Comparison of ENCODE assay signal across 20 mouse cellular contexts in genomic region chr5:138864166-138864565, GRCm38 (mm10). TPM values are rescaled to one million over a fixed set of nuclear protein-coding genes. Genes with fewer than 3 reads are reported as not detected.
DNase-seq lines count a peak whose midpoint lies in the region; ATAC-seq and TF ChIP-seq lines count a peak whose summit lies in the region.
"Had no signal": no experiment of that assay in that cellular context is flagged by ENCODE, and none has a peak within 500 bp of the region (broad histone marks: within the 10 kb centered on the region; RNA-seq: fewer than 3 reads in every experiment).

No protein-coding gene starts in this region.

- no peak; the same call in 1 of the 2 replicates for ATAC-seq in intestine, embryonic 15.5 days
- ATAC-seq in intestine, postnatal 0 days: no peak
- no peak for ATAC-seq in liver, embryonic 13.5 days (ENCODE audit: low read depth)
- ATAC-seq in liver, postnatal 0 days: no peak
- no peak for ATAC-seq in intestine, embryonic 16.5 days
- ATAC-seq in stomach, embryonic 14.5 days (ENCODE audit: insufficient number of reproducible peaks, insufficient read depth, low FRiP score, low read depth): no peak
- ATAC-seq in cerebellum, adult (ENCODE audit: insufficient number of reproducible peaks, low FRiP score, low TSS enrichment): no peak
- ATAC-seq: forebrain, embryonic 15.5 days had no signal

- peak overlapping the region; percentile 13 for H3K27ac ChIP-seq in intestine, embryonic 15.5 days
- no peak overlapping the region for H3K27ac ChIP-seq in intestine, postnatal 0 days (ENCODE audit: low read depth, low read length)
- H3K27ac ChIP-seq in liver, embryonic 13.5 days: 0 out of 2 replicates have a peak overlapping the region, but pooled peaks have one; percentile 3
- H3K27ac ChIP-seq in liver, postnatal 0 days (ENCODE audit: low read depth): no peak overlapping the region
- peak overlapping the region; percentile 58 for H3K27ac ChIP-seq in intestine, embryonic 16.5 days (ENCODE audit: low read length)
- H3K27ac ChIP-seq in stomach, embryonic 14.5 days (ENCODE audit: low read length): peak overlapping the region; percentile 73
- H3K27ac ChIP-seq: embryonic facial prominence, embryonic 12.5 days; forebrain, embryonic 15.5 days; heart, embryonic 13.5 days had no signal

- H3K36me3 ChIP-seq in intestine, embryonic 15.5 days: no peaks in the 10 kb centered on the region
- no peaks in the 10 kb centered on the region for H3K36me3 ChIP-seq in intestine, postnatal 0 days (ENCODE audit: control insufficient read depth, insufficient read depth)
- H3K36me3 ChIP-seq in liver, embryonic 13.5 days: no peaks in the 10 kb centered on the region
- H3K36me3 ChIP-seq in liver, postnatal 0 days (replicated peaks; ENCODE audit: insufficient read depth, low read length): no peaks in the 10 kb centered on the region
- H3K36me3 ChIP-seq in intestine, embryonic 16.5 days (ENCODE audit: control insufficient read depth, insufficient read depth, low read length): no peaks in the 10 kb centered on the region
- H3K36me3 ChIP-seq in stomach, embryonic 14.5 days (ENCODE audit: control insufficient read depth, insufficient read depth, low read length): no peaks in the 10 kb centered on the region
- H3K36me3 ChIP-seq: embryonic facial prominence, embryonic 12.5 days; forebrain, embryonic 15.5 days; heart, embryonic 13.5 days had no signal

- H3K4me3 ChIP-seq in intestine, embryonic 15.5 days (replicated peaks): no peak overlapping the region
- no peak overlapping the region for H3K4me3 ChIP-seq in intestine, postnatal 0 days (ENCODE audit: low read depth, low read length)
- H3K4me3 ChIP-seq in liver, embryonic 13.5 days (replicated peaks): no peak overlapping the region
- no peak overlapping the region for H3K4me3 ChIP-seq in liver, postnatal 0 days (ENCODE audit: low read depth, low read length)
- H3K4me3 ChIP-seq in intestine, embryonic 16.5 days (ENCODE audit: low read length): no peak overlapping the region
- no peak overlapping the region for H3K4me3 ChIP-seq in stomach, embryonic 14.5 days (ENCODE audit: low read depth, low read length)
- H3K4me3 ChIP-seq: embryonic facial prominence, embryonic 12.5 days; forebrain, embryonic 15.5 days; heart, embryonic 13.5 days had no signal

- no peak for DNase-seq in liver, embryonic 13.5 days
- DNase-seq in liver, postnatal 0 days: no peak
- no peak for DNase-seq in layer of hippocampus, postnatal 25 days (ENCODE audit: extremely low spot score in 1 of 2, low spot score in 1 of 2)
- DNase-seq: adrenal gland, adult 2 months; adrenal gland, postnatal 25 days; gastrocnemius, postnatal 36 days; heart, adult 11 months had no signal

- no peak overlapping the region for H3K9ac ChIP-seq in intestine, embryonic 15.5 days
- H3K9ac ChIP-seq in intestine, postnatal 0 days (ENCODE audit: low read depth, low read length): no peak overlapping the region
- no peak overlapping the region for H3K9ac ChIP-seq in liver, embryonic 13.5 days
- H3K9ac ChIP-seq in liver, postnatal 0 days (replicated peaks): no peak overlapping the region
- H3K9ac ChIP-seq in intestine, embryonic 16.5 days (ENCODE audit: low read depth, low read length): no peak overlapping the region; the same call in 1 of the 2 replicates
- H3K9ac ChIP-seq in stomach, embryonic 14.5 days (replicated peaks; ENCODE audit: low read depth, low read length): no peak overlapping the region
- H3K9ac ChIP-seq: embryonic facial prominence, embryonic 12.5 days; forebrain, embryonic 15.5 days; heart, embryonic 13.5 days had no signal

- no peak for TF ChIP-seq CTCF in intestine, postnatal 0 days (IDR thresholded peaks at IDR 0.05; ENCODE audit: low read depth)
- no peak for TF ChIP-seq CTCF in liver, postnatal 0 days (IDR thresholded peaks at IDR 0.05; ENCODE audit: low read depth)

- no peaks in the 10 kb centered on the region for H3K27me3 ChIP-seq in intestine, embryonic 15.5 days (replicated peaks)
- H3K27me3 ChIP-seq in intestine, postnatal 0 days (replicated peaks; ENCODE audit: control insufficient read depth, insufficient read depth, low read length): no peaks in the 10 kb centered on the region
- H3K27me3 ChIP-seq in liver, embryonic 13.5 days: 0 out of 2 replicates have a peak, but pooled peaks cover 3% of the 10 kb centered on the region
- no peaks in the 10 kb centered on the region for H3K27me3 ChIP-seq in liver, postnatal 0 days (ENCODE audit: insufficient read depth, low read length)
- no peaks in the 10 kb centered on the region for H3K27me3 ChIP-seq in intestine, embryonic 16.5 days (replicated peaks; ENCODE audit: control insufficient read depth, insufficient read depth, low read length)
- no peaks in the 10 kb centered on the region for H3K27me3 ChIP-seq in stomach, embryonic 14.5 days (ENCODE audit: control insufficient read depth, insufficient read depth, low read length)
- H3K27me3 ChIP-seq: embryonic facial prominence, embryonic 12.5 days; forebrain, embryonic 15.5 days had no signal

- no peak for TF ChIP-seq EP300 in liver, postnatal 0 days (IDR thresholded peaks at IDR 0.05; ENCODE audit: low read depth)

- H3K9me3 ChIP-seq in intestine, embryonic 15.5 days: no peaks in the 10 kb centered on the region
- H3K9me3 ChIP-seq in intestine, postnatal 0 days (ENCODE audit: control insufficient read depth): no peaks in the 10 kb centered on the region
- H3K9me3 ChIP-seq in liver, embryonic 13.5 days (replicated peaks): no peaks in the 10 kb centered on the region
- no peaks in the 10 kb centered on the region for H3K9me3 ChIP-seq in liver, postnatal 0 days (ENCODE audit: low read length)
- H3K9me3 ChIP-seq in intestine, embryonic 16.5 days (ENCODE audit: control insufficient read depth, low read length): no peaks in the 10 kb centered on the region
- no peaks in the 10 kb centered on the region for H3K9me3 ChIP-seq in stomach, embryonic 14.5 days (ENCODE audit: control insufficient read depth, low read depth, low read length)
- H3K9me3 ChIP-seq: embryonic facial prominence, embryonic 12.5 days; forebrain, embryonic 15.5 days; heart, embryonic 13.5 days had no signal

- H3K4me1 ChIP-seq in intestine, embryonic 15.5 days (replicated peaks): peaks cover 20% of the 10 kb centered on the region
- 0 out of 2 replicates have a peak, but pooled peaks cover 9% of the 10 kb centered on the region for H3K4me1 ChIP-seq in intestine, postnatal 0 days (replicated peaks; ENCODE audit: control insufficient read depth, insufficient read depth, low read length)
- H3K4me1 ChIP-seq in liver, embryonic 13.5 days (replicated peaks): peaks cover 22% of the 10 kb centered on the region
- peaks cover 19% of the 10 kb centered on the region for H3K4me1 ChIP-seq in liver, postnatal 0 days (ENCODE audit: insufficient read depth)
- peaks cover 25% of the 10 kb centered on the region for H3K4me1 ChIP-seq in intestine, embryonic 16.5 days (ENCODE audit: control insufficient read depth, insufficient read depth, low read length)
- peaks cover 11% of the 10 kb centered on the region; the same call in 1 of the 2 replicates for H3K4me1 ChIP-seq in stomach, embryonic 14.5 days (ENCODE audit: control insufficient read depth, insufficient read depth, low read length)
- H3K4me1 ChIP-seq: embryonic facial prominence, embryonic 12.5 days; forebrain, embryonic 15.5 days had no signal

- H3K4me2 ChIP-seq in intestine, embryonic 15.5 days (replicated peaks): no peak overlapping the region
- H3K4me2 ChIP-seq in intestine, postnatal 0 days (replicated peaks; ENCODE audit: low read depth): no peak overlapping the region
- H3K4me2 ChIP-seq in liver, embryonic 13.5 days: no peak overlapping the region
- H3K4me2 ChIP-seq in liver, postnatal 0 days (ENCODE audit: low read depth, low read length): no peak overlapping the region
- no peak overlapping the region for H3K4me2 ChIP-seq in intestine, embryonic 16.5 days (ENCODE audit: low read depth, low read length)
- H3K4me2 ChIP-seq in stomach, embryonic 14.5 days (replicated peaks; ENCODE audit: low read depth, low read length): no peak overlapping the region
- H3K4me2 ChIP-seq: embryonic facial prominence, embryonic 12.5 days; forebrain, embryonic 15.5 days; heart, embryonic 13.5 days had no signal

RNA-seq across cellular contexts. Expression of gene Gm5294, which starts 44.3 kb away (rescaled TPM):
- not detected in 2 replicates for polyA plus RNA-seq in intestine, embryonic 15.5 days (2015; fragmentation: Nextera tagmentation; extraction: Ambion mirVana)
- polyA plus RNA-seq in intestine, postnatal 0 days (2015; fragmentation: Nextera tagmentation; extraction: Ambion mirVana): not detected in 2 replicates
- not detected in 2 replicates for polyA plus RNA-seq in liver, embryonic 13.5 days (2015; fragmentation: Nextera tagmentation; extraction: Ambion mirVana)
- not detected in 2 replicates for polyA plus RNA-seq in liver, postnatal 0 days (2015; fragmentation: Nextera tagmentation; extraction: Ambion mirVana)
- polyA plus RNA-seq in intestine, embryonic 16.5 days (2015; fragmentation: Nextera tagmentation; extraction: Ambion mirVana): not detected in 2 replicates
- polyA plus RNA-seq in stomach, embryonic 14.5 days (2014; fragmentation: Nextera tagmentation; extraction: Ambion mirVana): not detected in 2 replicates
- not detected for total RNA-seq in layer of hippocampus, postnatal 25 days (2021)
- total RNA-seq: adrenal gland, adult 2 months; adrenal gland, postnatal 25 days; ES-E14; gastrocnemius, adult 8-10 months; gastrocnemius, postnatal 36 days; heart, postnatal 36 days had no signal
- polyA plus RNA-seq: cortical plate, adult 2 months; forebrain, embryonic 11.5 days; forebrain, embryonic 15.5 days; heart, embryonic 13.5 days had no signal

Comparison
In these comparisons a context has a peak if more than half of its experiments do, and no peak if none do; other contexts are left out.
1. H3K27ac ChIP-seq: peak in intestine, embryonic 15.5 days (single experiment), liver, embryonic 13.5 days (single experiment), intestine, embryonic 16.5 days (single experiment) and stomach, embryonic 14.5 days (single experiment); none in intestine, postnatal 0 days (single experiment) and liver, postnatal 0 days (single experiment).